Mouse (Mus musculus): ENCODE results near the gene Kcnh4. TPM values are rescaled to one million over a fixed set of nuclear protein-coding genes. Genes with fewer than 3 reads are reported as not detected.

Kcnh4 gene
- polyA plus RNA-seq, 1 experiment from 2014 or later = 6.8 TPM

DNA sequence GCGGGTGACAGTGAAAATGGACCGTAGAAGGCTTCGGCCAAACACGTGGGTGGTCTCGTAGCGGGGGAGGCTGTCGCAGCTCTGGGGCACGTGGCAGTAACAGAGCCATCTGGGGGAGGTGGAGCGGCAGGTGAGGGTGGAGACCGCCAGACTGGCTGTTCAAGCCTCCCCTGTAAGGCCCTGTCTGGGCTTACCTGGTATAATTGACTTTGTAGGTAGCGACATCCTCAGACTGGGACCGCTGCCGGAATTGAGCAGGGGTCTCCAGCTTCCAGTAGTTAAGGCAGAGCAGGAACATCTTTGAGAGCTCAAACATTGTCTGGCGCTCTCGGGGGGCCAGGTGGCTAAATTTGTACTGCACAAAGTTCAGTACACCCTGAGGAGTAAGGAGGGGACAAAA, 49.2 kb downstream of the Kcnh4 start:
- Histone ChIP-seq H3K4me2 (ENCODE audit: low read length) (no peak overlapping the region), H3K9ac (replicated peaks; ENCODE audit: low read depth, low read length) (no peak overlapping the region), H3K27ac (ENCODE audit: low read length) (no peak overlapping the region), H3K9me3 (ENCODE audit: control insufficient read depth, low read length) (no peaks in the 10 kb centered on the region), H3K4me3 (replicated peaks; ENCODE audit: low read length) (no peak overlapping the region), H3K36me3 (ENCODE audit: control insufficient read depth, insufficient read depth) (peaks cover 12% of the 10 kb centered on the region), H3K4me1 (replicated peaks; ENCODE audit: control insufficient read depth, insufficient read depth, low read length) (peaks cover 19% of the 10 kb centered on the region), H3K27me3 (replicated peaks; ENCODE audit: control insufficient read depth, insufficient read depth, low read length) (no peaks in the 10 kb centered on the region)
- 90% methylated on average over 15 of the region's 15 CpGs for WGBS
- ATAC-seq = no peak

DNA sequence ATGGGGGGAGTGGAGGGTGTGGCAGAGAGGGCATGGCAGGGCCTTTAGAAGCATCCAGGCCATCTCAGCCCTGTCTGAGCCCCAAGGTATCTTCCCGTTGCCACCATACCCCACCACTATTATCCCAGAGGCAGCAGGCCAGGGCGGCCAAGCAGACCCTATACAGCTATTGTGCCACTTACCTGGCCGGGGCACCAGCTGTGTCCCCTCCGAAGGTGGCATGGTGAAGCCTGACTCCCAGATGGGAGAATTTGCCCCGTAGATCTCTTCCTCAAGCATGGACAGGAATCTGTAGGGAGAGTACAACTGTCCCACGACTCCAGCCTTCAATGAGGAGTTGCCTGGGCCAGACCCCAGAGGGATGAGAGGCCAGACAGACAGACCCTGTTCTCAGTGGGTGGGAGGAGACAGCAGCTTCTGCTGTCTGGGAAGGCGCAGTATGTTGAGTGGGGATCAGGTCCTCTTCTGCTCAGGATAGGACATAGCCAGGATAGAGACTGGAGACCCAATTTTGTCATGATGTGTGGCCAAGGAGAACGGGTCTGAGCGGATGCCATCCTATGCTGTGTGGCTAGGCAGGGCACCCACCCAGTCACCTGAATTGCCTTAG, 50.4 kb downstream of the Kcnh4 start:
- peaks cover 12% of the 10 kb centered on the region for H3K36me3 ChIP-seq (ENCODE audit: control insufficient read depth, insufficient read depth)

DNA sequence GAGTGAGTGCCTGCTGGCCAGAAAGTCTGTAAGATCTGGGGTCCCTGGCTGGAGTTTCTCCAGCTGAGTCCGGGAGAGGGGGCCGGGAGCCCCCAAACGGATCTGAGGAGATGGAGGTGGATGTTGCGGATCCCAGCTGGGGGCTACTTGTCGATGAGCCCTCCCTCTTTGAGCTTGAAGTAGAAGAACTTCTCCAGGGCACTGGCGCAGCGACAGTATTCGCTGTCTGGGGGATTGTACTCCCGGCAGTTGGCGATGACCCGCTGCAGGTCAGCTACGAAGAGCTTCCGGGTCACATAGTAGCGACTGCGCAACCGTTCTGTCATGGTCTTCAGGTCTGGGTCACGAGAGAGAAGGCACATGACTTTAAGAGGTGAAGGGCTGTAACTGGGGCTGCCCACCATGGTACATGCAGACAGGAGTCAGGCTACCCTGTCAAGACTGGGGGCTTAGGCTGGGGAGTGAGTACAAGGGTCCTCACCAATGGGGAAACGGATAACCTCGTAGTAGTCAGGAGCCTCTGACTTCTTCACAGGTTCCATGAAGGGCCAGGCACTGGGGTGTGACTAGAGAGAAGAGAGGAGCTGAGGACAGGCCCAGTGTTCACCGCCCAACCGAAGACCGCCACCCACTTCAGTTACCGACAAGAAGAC, 54.5 kb downstream of the Kcnh4 start:
- Histone ChIP-seq H3K4me3 (replicated peaks; ENCODE audit: low read length) (no peak overlapping the region), H3K27me3 (replicated peaks; ENCODE audit: control insufficient read depth, insufficient read depth, low read length) (no peaks in the 10 kb centered on the region), H3K4me1 (replicated peaks; ENCODE audit: control insufficient read depth, insufficient read depth, low read length) (0 out of 2 replicates have a peak, but pooled peaks cover 3% of the 10 kb centered on the region), H3K36me3 (ENCODE audit: control insufficient read depth, insufficient read depth) (peaks cover 12% of the 10 kb centered on the region), H3K9ac (replicated peaks; ENCODE audit: low read depth, low read length) (no peak overlapping the region), H3K27ac (ENCODE audit: low read length) (no peak overlapping the region), H3K4me2 (ENCODE audit: low read length) (no peak overlapping the region), H3K9me3 (ENCODE audit: control insufficient read depth, low read length) (no peaks in the 10 kb centered on the region)
- 94% methylated on average over 23 of the region's 23 CpGs for WGBS
- ATAC-seq = no peak

More for the DNA sequence above, 50.4 kb downstream of the Kcnh4 start:
- no peak overlapping the region for H3K4me3 ChIP-seq (replicated peaks; ENCODE audit: low read length)
- H3K4me1 ChIP-seq (replicated peaks; ENCODE audit: control insufficient read depth, insufficient read depth, low read length) = peaks cover 19% of the 10 kb centered on the region
- no peak for ATAC-seq
- H3K9ac ChIP-seq (replicated peaks; ENCODE audit: low read depth, low read length) = no peak overlapping the region
- whole genome bisulfite sequencing = 93% methylated on average over 9 of the region's 9 CpGs
- no peaks in the 10 kb centered on the region for H3K27me3 ChIP-seq (replicated peaks; ENCODE audit: control insufficient read depth, insufficient read depth, low read length)
- H3K27ac ChIP-seq (ENCODE audit: low read length) = no peak overlapping the region
- H3K4me2 ChIP-seq (ENCODE audit: low read length) = no peak overlapping the region
- H3K9me3 ChIP-seq (ENCODE audit: control insufficient read depth, low read length) = no peaks in the 10 kb centered on the region

DNA sequence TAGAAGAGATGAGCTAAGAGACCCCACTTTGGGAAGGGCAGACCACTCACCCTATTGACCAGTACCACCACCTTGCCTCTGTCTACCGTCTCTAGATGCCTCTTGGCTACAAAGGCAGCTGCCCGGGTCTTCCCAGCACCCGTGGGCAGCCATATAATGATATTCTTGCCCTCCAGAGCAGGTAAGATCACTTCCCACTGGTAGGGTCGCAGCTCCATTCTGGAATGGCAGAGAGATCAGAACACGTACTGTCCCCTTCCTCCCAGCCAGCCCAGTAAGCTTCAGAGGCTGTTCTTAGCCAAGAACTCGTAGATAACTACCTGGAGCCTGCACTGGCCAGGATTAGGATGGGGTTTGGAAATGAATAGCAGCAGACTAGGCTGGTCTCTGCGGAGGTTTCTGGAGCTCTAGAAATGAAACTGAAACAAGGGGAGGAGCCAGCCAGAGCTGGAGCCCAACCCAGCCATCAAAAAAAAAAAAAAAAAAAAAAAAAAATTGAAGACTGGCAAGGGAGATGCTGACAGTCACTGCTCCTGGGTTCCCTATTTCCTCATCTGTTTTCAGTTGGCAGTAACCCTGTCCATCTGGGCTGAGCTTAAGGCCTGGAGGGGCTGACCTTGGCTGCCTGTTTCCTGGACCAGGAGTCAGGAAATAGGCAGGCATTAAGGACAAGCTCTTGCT, 55.8 kb downstream of the Kcnh4 start, which contains the start of gene Dhx58:
TSS of gene Dhx58 (minus strand) at position 421 of the 681 bp plus-strand sequence.
- ATAC-seq = no peak
- Histone ChIP-seq H3K27me3 (replicated peaks; ENCODE audit: control insufficient read depth, insufficient read depth, low read length) (no peaks in the 10 kb centered on the region), H3K4me3 (replicated peaks; ENCODE audit: low read length) (no peak within 1 kb of the TSS), H3K27ac (ENCODE audit: low read length) (no peak within 1 kb of the TSS), H3K9me3 (ENCODE audit: control insufficient read depth, low read length) (no peaks in the 10 kb centered on the region), H3K4me2 (ENCODE audit: low read length) (no peak within 1 kb of the TSS), H3K4me1 (replicated peaks; ENCODE audit: control insufficient read depth, insufficient read depth, low read length) (0 out of 2 replicates have a peak, but pooled peaks cover 3% of the 10 kb centered on the region), H3K9ac (replicated peaks; ENCODE audit: low read depth, low read length) (no peak within 1 kb of the TSS), H3K36me3 (ENCODE audit: control insufficient read depth, insufficient read depth) (peaks cover 12% of the 10 kb centered on the region)
- 69% methylated on average over 7 of the region's 7 CpGs for WGBS

DNA sequence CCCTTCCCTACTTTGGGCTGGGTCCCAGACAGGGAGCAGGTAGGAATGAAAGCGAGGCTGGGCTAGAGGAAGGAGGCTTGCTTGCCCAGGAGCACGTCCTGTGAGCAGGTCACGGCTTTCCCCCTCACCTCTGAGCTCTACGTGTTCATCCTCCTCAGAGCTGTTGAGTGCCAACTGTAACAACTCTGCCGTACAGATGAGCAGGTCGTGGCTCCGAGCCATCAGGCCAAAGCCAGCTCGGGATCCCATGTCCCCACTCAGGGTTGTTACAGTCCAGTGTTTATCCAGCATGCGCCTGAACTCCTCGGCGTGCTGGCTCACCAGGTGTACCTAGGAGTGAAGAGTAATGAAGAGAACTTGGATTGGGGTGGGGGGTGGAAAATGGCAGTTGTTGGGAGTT, 56.4 kb downstream of the Kcnh4 start:
- Histone ChIP-seq H3K36me3 (ENCODE audit: control insufficient read depth, insufficient read depth) (peaks cover 9% of the 10 kb centered on the region), H3K9ac (replicated peaks; ENCODE audit: low read depth, low read length) (no peak overlapping the region), H3K4me2 (ENCODE audit: low read length) (no peak overlapping the region), H3K9me3 (ENCODE audit: control insufficient read depth, low read length) (no peaks in the 10 kb centered on the region), H3K27me3 (replicated peaks; ENCODE audit: control insufficient read depth, insufficient read depth, low read length) (no peaks in the 10 kb centered on the region), H3K4me1 (replicated peaks; ENCODE audit: control insufficient read depth, insufficient read depth, low read length) (0 out of 2 replicates have a peak, but pooled peaks cover 3% of the 10 kb centered on the region), H3K27ac (ENCODE audit: low read length) (no peak overlapping the region), H3K4me3 (replicated peaks; ENCODE audit: low read length) (no peak overlapping the region)
- ATAC-seq = no peak
- WGBS = 71% methylated on average over 11 of the region's 11 CpGs

DNA sequence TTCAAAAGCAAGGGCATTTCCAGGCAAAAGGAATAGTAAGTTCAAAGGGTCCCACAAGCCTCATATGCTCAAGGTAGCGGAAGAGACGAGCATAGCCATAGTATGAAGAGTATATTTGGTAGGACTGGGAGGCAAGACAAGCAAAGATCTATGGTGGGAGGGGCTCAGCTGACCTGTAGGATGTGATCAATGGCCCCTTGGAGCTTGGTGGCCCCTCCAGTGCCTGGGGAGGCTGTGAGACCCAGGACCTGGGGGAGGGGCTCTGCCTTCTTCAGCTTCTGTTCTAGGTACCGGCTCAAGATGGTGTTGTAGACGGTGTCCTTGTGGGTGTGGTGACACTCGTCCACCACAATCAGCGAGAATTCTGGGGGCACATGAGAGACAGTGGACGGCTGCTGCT, 56.8 kb downstream of the Kcnh4 start:
- 48% methylated on average over 7 of the region's 7 CpGs for WGBS
- 0 out of 2 replicates have a peak, but pooled peaks cover 3% of the 10 kb centered on the region for H3K4me1 ChIP-seq (replicated peaks; ENCODE audit: control insufficient read depth, insufficient read depth, low read length)
- H3K27ac ChIP-seq (ENCODE audit: low read length) = no peak overlapping the region
- no peaks in the 10 kb centered on the region for H3K9me3 ChIP-seq (ENCODE audit: control insufficient read depth, low read length)
- H3K4me2 ChIP-seq (ENCODE audit: low read length) = peak overlapping the region; percentile 20; the same call in 1 of the 2 replicates
- no peak for ATAC-seq
- no peak overlapping the region for H3K9ac ChIP-seq (replicated peaks; ENCODE audit: low read depth, low read length)
- H3K36me3 ChIP-seq (ENCODE audit: control insufficient read depth, insufficient read depth) = peaks cover 9% of the 10 kb centered on the region
- H3K4me3 ChIP-seq (replicated peaks; ENCODE audit: low read length) = no peak overlapping the region
- no peaks in the 10 kb centered on the region for H3K27me3 ChIP-seq (replicated peaks; ENCODE audit: control insufficient read depth, insufficient read depth, low read length)

DNA sequence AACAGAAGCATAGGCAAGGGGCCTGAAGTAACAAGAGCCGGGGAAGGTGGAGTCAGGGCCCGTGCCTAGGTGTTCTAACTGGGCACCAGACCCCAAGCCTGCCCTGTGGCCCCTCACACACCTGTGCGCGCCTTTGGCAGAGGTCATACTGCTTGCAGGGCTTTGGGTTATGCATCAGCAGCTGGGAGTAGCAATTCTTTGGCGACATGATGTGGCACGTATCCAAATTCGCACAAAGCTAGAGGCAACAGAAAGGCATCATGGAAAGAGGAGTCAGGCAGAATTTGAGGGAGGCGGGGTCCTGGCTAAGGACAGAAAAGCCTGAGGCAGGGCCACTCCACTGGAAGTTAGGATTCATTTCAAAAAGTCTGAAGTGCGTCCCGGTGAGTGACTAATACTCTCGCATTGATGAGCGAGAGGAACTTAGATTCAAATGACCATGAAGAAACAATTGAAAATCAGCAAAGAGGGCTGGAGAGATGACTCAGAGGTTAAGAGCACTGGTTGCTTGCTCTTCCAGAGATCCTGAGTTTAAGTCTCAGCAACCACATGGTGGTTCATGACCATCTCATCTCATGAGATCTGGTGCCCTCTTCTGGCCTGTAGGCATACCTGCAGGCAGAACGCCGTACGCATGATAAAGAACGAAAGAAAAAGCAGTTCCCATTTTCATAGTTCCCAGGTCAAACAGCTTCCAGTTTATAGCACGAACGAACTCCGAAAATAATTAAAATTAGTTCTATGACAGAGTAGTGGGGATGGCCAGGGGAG, 57.5 kb downstream of the Kcnh4 start:
- H3K27ac ChIP-seq (ENCODE audit: low read length) = no peak overlapping the region
- H3K4me3 ChIP-seq (replicated peaks; ENCODE audit: low read length) = no peak overlapping the region
- no peaks in the 10 kb centered on the region for H3K27me3 ChIP-seq (replicated peaks; ENCODE audit: control insufficient read depth, insufficient read depth, low read length)
- H3K9ac ChIP-seq (replicated peaks; ENCODE audit: low read depth, low read length) = no peak overlapping the region
- no peaks in the 10 kb centered on the region for H3K9me3 ChIP-seq (ENCODE audit: control insufficient read depth, low read length)
- WGBS = 38% methylated on average over 19 of the region's 19 CpGs
- 0 out of 2 replicates have a peak, but pooled peaks cover 3% of the 10 kb centered on the region for H3K4me1 ChIP-seq (replicated peaks; ENCODE audit: control insufficient read depth, insufficient read depth, low read length)
- no peak for ATAC-seq
- peaks cover 9% of the 10 kb centered on the region for H3K36me3 ChIP-seq (ENCODE audit: control insufficient read depth, insufficient read depth)
- H3K4me2 ChIP-seq (ENCODE audit: low read length) = peak overlapping the region; percentile 20; the same call in 1 of the 2 replicates

DNA sequence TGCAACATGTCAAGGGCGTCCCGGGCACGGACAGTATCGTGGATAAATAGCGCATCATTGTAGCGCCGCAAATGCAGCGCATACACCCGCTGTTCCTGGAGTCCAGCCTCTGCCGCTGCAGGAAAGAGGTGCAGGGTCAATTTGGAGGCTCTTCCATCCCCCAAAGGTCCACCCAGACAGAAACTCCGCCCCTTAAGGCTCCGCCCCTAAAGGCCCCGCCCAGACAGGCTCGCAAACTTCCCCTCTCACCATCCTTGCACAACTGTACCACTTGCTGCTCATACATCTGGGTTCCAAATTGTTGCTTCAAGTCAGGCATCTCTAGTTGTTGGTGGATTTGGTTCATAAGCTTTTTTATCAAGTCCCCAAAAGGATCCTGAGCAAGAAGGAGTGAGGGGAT, 58.4 kb downstream of the Kcnh4 start:
- Histone ChIP-seq H3K27me3 (replicated peaks; ENCODE audit: control insufficient read depth, insufficient read depth, low read length) (no peaks in the 10 kb centered on the region), H3K4me3 (replicated peaks; ENCODE audit: low read length) (no peak overlapping the region), H3K9me3 (ENCODE audit: control insufficient read depth, low read length) (no peaks in the 10 kb centered on the region), H3K27ac (ENCODE audit: low read length) (no peak overlapping the region), H3K4me2 (ENCODE audit: low read length) (peak overlapping the region; percentile 26; the same call in 1 of the 2 replicates), H3K36me3 (ENCODE audit: control insufficient read depth, insufficient read depth) (peaks cover 3% of the 10 kb centered on the region), H3K9ac (replicated peaks; ENCODE audit: low read depth, low read length) (no peak overlapping the region), H3K4me1 (replicated peaks; ENCODE audit: control insufficient read depth, insufficient read depth, low read length) (0 out of 2 replicates have a peak, but pooled peaks cover 3% of the 10 kb centered on the region)
- 3% methylated on average over 14 of the region's 14 CpGs for WGBS
- ATAC-seq = no peak

DNA sequence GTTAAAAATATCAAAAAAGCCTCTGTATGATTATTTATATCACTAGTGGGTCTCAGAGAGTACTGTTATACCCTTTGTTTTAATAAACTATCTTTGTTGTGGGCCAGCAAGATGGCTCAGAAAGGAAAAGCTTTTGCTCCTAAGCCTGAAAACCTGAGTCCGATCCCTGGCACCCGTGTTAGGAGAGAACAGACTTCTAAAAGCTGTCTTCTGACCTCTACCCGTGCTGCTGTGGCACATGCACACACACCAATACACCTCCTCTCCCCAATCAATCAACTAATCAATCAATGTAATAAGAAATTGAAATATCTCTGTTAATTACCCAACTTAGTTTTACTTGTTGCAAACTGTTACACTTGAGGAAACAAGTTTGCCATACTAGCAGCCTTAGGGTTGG, 59.0 kb downstream of the Kcnh4 start:
- ATAC-seq = no peak
- WGBS = 69% methylated on average over 3 of the region's 3 CpGs
- no peaks in the 10 kb centered on the region for H3K9me3 ChIP-seq (ENCODE audit: control insufficient read depth, low read length)

More for the DNA sequence above, 59.0 kb downstream of the Kcnh4 start:
- Histone ChIP-seq H3K27ac (ENCODE audit: low read length) (no peak overlapping the region), H3K4me3 (replicated peaks; ENCODE audit: low read length) (no peak overlapping the region), H3K27me3 (replicated peaks; ENCODE audit: control insufficient read depth, insufficient read depth, low read length) (no peaks in the 10 kb centered on the region), H3K9ac (replicated peaks; ENCODE audit: low read depth, low read length) (no peak overlapping the region), H3K4me1 (replicated peaks; ENCODE audit: control insufficient read depth, insufficient read depth, low read length) (0 out of 2 replicates have a peak, but pooled peaks cover 3% of the 10 kb centered on the region), H3K4me2 (ENCODE audit: low read length) (no peak overlapping the region), H3K36me3 (ENCODE audit: control insufficient read depth, insufficient read depth) (no peaks in the 10 kb centered on the region)
